Mouse (Mus musculus) midbrain, postnatal 0 days (tissue): Measurements from ENCODE around the gene Tk1. TPM values are rescaled to one million over a fixed set of nuclear protein-coding genes. Genes with fewer than 3 reads are reported as not detected.

Source experiments
- ATAC-seq: fragments of 200-750 bp; cut with Nextera tagmentation; 2 replicates; pipeline ENCODE4 v1.8.0; 2017; ENCODE audit warnings: moderate number of reproducible peaks, mild to moderate bottlenecking, moderate TSS enrichment, moderate library complexity; ENCODE audit not compliant: low FRiP score
- DNase-seq: peaks from one replicate; pipeline ENCODE4 v3.0.0-alpha.2; 2015; ENCODE audit warnings: low spot score
- H3K27ac ChIP-seq: fragments of 300-500 bp; sonication (generic); 2 replicates; pipeline ENCODE4 v1.5.1; 2014; ENCODE audit warnings: low read depth, mild to moderate bottlenecking, low read length, mixed read lengths
- H3K27me3 ChIP-seq: fragments of 300-500 bp; sonication (generic); 2 replicates; pipeline ENCODE4 v1.6.1; 2014; ENCODE audit warnings: low read length, control low read depth, mixed read lengths; ENCODE audit not compliant: insufficient read depth
- H3K36me3 ChIP-seq: fragments of 300-500 bp; sonication (generic); 2 replicates; pipeline ENCODE4 v1.6.1; 2014; ENCODE audit warnings: low read length, control low read depth, mixed read lengths; ENCODE audit not compliant: insufficient read depth
- H3K4me1 ChIP-seq: fragments of 300-500 bp; sonication (generic); 2 replicates; pipeline ENCODE4 v1.6.1; 2014; ENCODE audit warnings: mild to moderate bottlenecking, control low read depth, antibody characterized with exemption, low read length, mixed read lengths; ENCODE audit not compliant: insufficient read depth
- H3K4me2 ChIP-seq: fragments of 300-500 bp; sonication (generic); 2 replicates; pipeline ENCODE4 v1.6.1; 2014; ENCODE audit warnings: low read depth, mild to moderate bottlenecking, low read length, mixed read lengths; ENCODE audit not compliant: poor library complexity, severe bottlenecking
- H3K4me3 ChIP-seq: fragments of 300-500 bp; sonication (generic); 2 replicates; pipeline ENCODE4 v1.5.1; 2014; ENCODE audit warnings: low read depth, mild to moderate bottlenecking, low read length, moderate library complexity
- H3K9ac ChIP-seq: fragments of 300-500 bp; sonication (generic); replicated peaks from 2 replicates; pipeline ENCODE4 v1.6.1; 2014; ENCODE audit warnings: mild to moderate bottlenecking, low read length, moderate library complexity, mixed read lengths; ENCODE audit not compliant: poor library complexity, severe bottlenecking
- H3K9me3 ChIP-seq: fragments of 300-500 bp; sonication (generic); 2 replicates; pipeline ENCODE4 v1.6.1; 2016; ENCODE audit warnings: low read length, control low read depth
- CTCF ChIP-seq: IDR thresholded peaks from 2 replicates; pipeline ENCODE4 v1.5.1; 2016; ENCODE audit warnings: antibody characterized with exemption, mild to moderate bottlenecking
- WGBS: fragments of 180-500 bp; shearing (Covaris S2); extraction: QIAGEN DNeasy Blood & Tissue Kit; methylation state at CpG from one replicate; pipeline ENCODE4 v1.1.7; 2014; 5-methylcytosine and 5-hydroxymethylcytosine counted together
- polyA plus RNA-seq: library from polyadenylated mRNA; unstranded; fragments of >200 nt; fragmentation: Nextera tagmentation; extraction: Ambion mirVana; gene quantifications from 2 replicates; pipeline ENCODE4 v1.2.1, GENCODE M21; 2015
- total RNA-seq: library from RNA; depleted of rRNA; stranded (reverse); fragments of >200 nt; gene quantifications from 2 replicates; pipeline ENCODE4 v1.2.3, GENCODE M21; 2014

Gene Tk1
- total and polyA plus RNA-seq, 2 experiments from 2014 or later = 6.5 to 8.8 TPM

DNA sequence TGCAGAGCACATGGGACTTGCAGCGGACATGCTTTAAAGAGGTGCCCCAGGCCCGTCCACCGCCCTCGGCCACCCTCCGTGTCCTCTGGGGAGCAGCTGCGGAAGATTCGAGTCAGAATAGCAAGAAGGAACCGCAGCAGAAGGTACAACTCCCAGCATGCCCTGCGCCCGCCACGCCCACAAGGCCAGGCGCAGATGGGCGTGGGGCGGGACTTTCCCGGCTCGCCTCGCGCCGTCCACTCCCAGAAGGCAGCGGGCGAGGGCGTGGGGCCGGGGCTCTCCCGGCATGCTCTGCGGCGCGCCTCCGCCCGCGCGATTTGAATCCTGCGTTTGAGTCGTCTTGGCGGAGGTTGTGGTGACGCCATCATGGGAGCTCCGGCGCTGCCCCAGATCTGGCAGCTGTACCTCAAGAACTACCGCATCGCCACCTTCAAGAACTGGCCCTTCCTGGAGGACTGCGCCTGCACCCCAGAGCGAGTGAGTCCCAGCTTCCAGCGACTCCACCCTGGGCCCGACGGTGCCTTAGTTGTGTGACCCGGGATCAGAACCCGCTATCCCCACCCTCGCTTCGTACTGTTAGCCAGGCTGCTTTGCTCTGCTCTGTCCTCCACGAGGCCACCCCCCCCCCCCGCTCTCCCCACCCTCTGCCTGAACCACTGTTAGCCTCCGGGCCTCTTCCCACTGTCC, 23.2 kb upstream of the Tk1 start, which contains the start of gene Birc5:
TSS of gene Birc5 (plus strand) at position 267 of the 687 bp plus-strand sequence.
- Histone ChIP-seq H3K4me3 (peak within 1 kb of the TSS; percentile 60), H3K36me3 (no peaks in the 10 kb centered on the region), H3K9ac (peak within 1 kb of the TSS; percentile 93), H3K27me3 (no peaks in the 10 kb centered on the region), H3K27ac (peak within 1 kb of the TSS; percentile 99), H3K4me1 (peaks cover 5% of the 10 kb centered on the region), H3K9me3 (no peaks in the 10 kb centered on the region), H3K4me2 (peak within 1 kb of the TSS; percentile 95)
- WGBS = 0% methylated on average over 50 of the region's 51 CpGs
- ATAC-seq = peak; percentile 95
- TF ChIP-seq CTCF = no peak
- peak; percentile 97 for DNase-seq

DNA sequence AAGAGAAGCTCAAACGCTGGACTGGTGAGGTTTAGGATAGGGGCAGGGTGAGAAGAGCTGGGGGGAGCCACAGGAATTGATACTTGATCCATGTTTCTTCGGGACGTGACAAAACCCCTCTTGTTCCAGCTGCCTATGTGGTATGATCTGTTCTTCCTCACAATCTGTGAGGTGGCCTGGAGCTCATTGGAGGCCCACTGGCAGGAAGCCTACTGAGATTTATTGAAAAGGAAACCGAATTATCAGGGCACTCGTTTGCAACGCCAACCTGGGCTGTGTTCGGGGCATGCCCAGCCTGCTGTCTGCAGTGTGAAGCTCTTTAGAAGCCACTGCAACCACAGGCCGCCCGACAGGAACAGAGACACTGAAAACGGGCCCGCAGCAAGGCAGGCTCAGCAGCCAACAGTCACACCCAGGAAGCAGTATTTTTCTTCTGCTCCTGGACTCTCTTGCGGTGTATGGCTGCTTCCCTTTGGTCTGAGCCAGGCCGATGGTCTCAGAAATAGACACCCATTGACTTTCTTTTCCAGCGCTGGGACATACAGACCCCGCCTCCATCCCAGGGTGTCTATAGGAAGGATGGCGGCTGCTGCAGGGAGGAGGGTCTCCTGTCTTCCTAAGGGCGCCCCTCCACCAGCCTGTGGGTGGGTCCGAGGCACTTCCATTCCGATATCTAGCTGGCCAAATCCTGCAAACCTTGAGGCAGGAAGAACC, 22.5 kb upstream of the Tk1 start:
- DNase-seq = no peak
- Histone ChIP-seq H3K9ac (peak overlapping the region; percentile 93), H3K36me3 (no peaks in the 10 kb centered on the region), H3K4me1 (peaks cover 5% of the 10 kb centered on the region), H3K9me3 (no peaks in the 10 kb centered on the region), H3K27ac (peak overlapping the region; percentile 99), H3K4me3 (peak overlapping the region; percentile 60), H3K4me2 (peak overlapping the region; percentile 95), H3K27me3 (no peaks in the 10 kb centered on the region)
- WGBS = 10% methylated on average over 19 of the region's 19 CpGs
- ATAC-seq = peak; percentile 81
- no peak for TF ChIP-seq CTCF

DNA sequence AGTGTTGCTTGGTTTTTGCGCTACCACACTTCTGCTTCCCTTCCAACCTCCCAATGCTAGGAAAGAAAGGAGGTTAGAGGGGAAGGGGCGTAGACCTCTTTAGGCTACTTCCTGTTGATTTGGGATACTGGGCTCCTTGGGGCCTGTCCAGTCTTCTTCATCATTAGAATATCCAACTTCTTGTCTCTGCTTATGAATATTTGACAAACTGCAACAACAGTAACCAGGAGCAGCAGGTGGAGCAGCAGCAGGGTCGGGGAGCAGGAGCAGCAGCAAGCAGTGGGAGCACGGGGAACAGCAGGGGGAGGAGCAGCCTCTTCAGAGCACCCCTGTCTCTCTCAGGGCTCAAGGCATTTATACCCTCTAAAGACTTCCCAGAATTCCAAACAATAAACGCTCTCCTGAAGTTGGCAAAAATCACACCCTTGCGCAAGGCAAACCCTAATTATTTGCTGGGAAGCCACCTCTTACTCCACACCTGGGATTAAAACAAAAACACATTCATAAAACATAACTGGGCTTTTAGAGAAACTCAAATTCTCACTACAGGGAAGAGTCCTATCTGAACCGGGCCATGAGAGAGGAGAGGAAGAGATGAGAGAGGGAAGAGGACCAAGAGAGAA, 21.8 kb upstream of the Tk1 start:
- Histone ChIP-seq H3K9ac (peak overlapping the region; percentile 93; the same call in 1 of the 2 replicates), H3K4me3 (no peak overlapping the region), H3K4me1 (peaks cover 5% of the 10 kb centered on the region), H3K27ac (peak overlapping the region; percentile 99), H3K4me2 (peak overlapping the region; percentile 95), H3K27me3 (no peaks in the 10 kb centered on the region), H3K36me3 (no peaks in the 10 kb centered on the region), H3K9me3 (no peaks in the 10 kb centered on the region)
- no peak for TF ChIP-seq CTCF
- ATAC-seq (no peak), DNase-seq (no peak)
- 82% methylated on average over 7 of the region's 7 CpGs for WGBS

DNA sequence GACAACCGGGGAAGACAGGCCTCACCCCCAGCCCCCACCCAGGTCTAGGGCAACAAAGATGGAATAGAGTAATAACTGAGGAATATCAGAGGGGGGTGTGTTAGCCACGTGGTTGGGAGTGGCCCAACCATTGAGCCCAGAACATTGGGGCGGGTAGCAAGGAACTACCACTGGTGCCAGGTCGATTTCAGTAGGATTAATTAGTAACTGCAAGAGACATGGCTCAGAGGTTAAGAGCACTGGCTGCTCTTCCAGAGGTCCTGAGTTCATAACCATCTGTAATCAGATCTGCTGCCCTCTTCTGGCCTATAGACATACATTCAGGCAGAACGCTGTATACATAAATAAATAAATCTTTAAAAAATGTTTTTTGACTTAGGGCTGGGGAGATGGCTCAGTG, 20.7 kb upstream of the Tk1 start:
- no peaks in the 10 kb centered on the region for H3K36me3 ChIP-seq
- 61% methylated on average over 5 of the region's 5 CpGs for WGBS
- peak; percentile 54 for TF ChIP-seq CTCF

DNA sequence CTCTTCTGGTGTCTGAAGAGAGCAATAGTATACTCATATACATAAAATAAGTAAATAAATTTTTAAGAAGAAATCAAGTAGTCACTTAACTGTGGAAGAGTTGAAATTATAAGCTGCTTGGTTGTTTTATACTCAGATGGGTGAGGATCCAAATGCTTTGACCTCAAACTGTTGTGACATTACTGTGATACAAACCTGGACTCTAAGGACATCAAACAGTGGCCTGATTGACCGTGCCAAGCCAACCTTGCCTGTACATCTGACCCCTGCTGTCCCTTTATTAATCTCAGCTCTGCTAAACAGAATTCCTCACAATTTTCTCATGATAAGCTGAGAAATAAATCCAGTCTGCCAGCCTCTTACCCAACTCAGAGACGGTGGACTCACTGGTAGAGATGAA, 19.8 kb upstream of the Tk1 start:
- TF ChIP-seq CTCF = no peak
- 81% methylated on average over 2 of the region's 2 CpGs for WGBS

More for the DNA sequence above, 20.7 kb upstream of the Tk1 start:
- H3K9me3 ChIP-seq = no peaks in the 10 kb centered on the region
- H3K27ac ChIP-seq = no peak overlapping the region
- DNase-seq = no peak
- H3K27me3 ChIP-seq = no peaks in the 10 kb centered on the region
- H3K9ac ChIP-seq = no peak overlapping the region
- no peak for ATAC-seq
- H3K4me1 ChIP-seq = peaks cover 5% of the 10 kb centered on the region
- no peak overlapping the region for H3K4me2 ChIP-seq
- H3K4me3 ChIP-seq = no peak overlapping the region

DNA sequence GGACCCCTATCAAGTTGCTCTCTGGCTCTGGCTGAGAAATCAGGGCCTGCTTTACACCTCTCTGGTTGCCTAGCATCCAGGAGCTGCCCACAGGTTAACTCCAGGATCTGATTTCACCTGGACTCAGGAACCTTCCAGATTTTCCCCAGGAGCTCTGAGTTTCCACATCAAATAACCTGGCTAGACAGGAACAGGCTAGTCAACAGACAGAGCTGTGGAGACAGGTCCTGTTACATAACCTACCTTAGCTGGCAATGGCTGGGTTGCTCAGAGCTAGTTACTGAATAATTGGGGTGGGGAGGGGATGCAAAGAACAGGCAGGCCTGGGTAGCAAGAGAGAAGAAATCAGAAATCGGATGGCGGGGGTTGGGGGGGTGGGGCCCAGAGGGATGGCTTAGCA, 19.1 kb upstream of the Tk1 start:
- 67% methylated on average over 2 of the region's 2 CpGs for WGBS
- Histone ChIP-seq H3K4me2 (no peak overlapping the region), H3K27ac (no peak overlapping the region), H3K9ac (no peak overlapping the region), H3K36me3 (no peaks in the 10 kb centered on the region), H3K27me3 (no peaks in the 10 kb centered on the region), H3K4me3 (no peak overlapping the region), H3K4me1 (peaks cover 5% of the 10 kb centered on the region), H3K9me3 (no peaks in the 10 kb centered on the region)
- no peak for DNase-seq
- TF ChIP-seq CTCF = no peak
- ATAC-seq = no peak

More for the DNA sequence above, 19.8 kb upstream of the Tk1 start:
- Histone ChIP-seq H3K4me3 (no peak overlapping the region), H3K9me3 (no peaks in the 10 kb centered on the region), H3K4me1 (peaks cover 5% of the 10 kb centered on the region), H3K27ac (no peak overlapping the region), H3K36me3 (no peaks in the 10 kb centered on the region), H3K9ac (no peak overlapping the region), H3K4me2 (no peak overlapping the region), H3K27me3 (no peaks in the 10 kb centered on the region)
- DNase-seq (no peak), ATAC-seq (no peak)
